Mouse (Mus musculus) ES-Bruce4 (cell line): ENCODE measurements around the gene Dlgap1. TPM values are rescaled to one million over a fixed set of nuclear protein-coding genes. Genes with fewer than 3 reads are reported as not detected.

Experiments used
- H3K27ac ChIP-seq: 2 replicates; pipeline ENCODE4 v1.5.1; 2012; ENCODE audit warnings: low read length, inconsistent platforms; ENCODE audit not compliant: insufficient read depth
- H3K27me3 ChIP-seq: 2 replicates; pipeline ENCODE4 v1.6.1; 2012; ENCODE audit warnings: mild to moderate bottlenecking, low read length, inconsistent platforms; ENCODE audit not compliant: control insufficient read depth, poor library complexity, insufficient read depth, severe bottlenecking
- H3K36me3 ChIP-seq: 2 replicates; pipeline ENCODE4 v1.6.1; 2012; ENCODE audit warnings: inconsistent platforms, mild to moderate bottlenecking, low read length, moderate library complexity; ENCODE audit not compliant: control insufficient read depth, poor library complexity, insufficient read depth, severe bottlenecking
- H3K4me1 ChIP-seq: one replicate; pipeline ENCODE4 v1.8.1; 2011; ENCODE audit warnings: low read length; ENCODE audit not compliant: control insufficient read depth, insufficient read depth
- H3K4me3 ChIP-seq: 2 replicates; pipeline ENCODE4 v1.5.1; 2011; ENCODE audit warnings: low read depth, mild to moderate bottlenecking, low read length
- H3K9ac ChIP-seq: 2 replicates; pipeline ENCODE4 v1.6.1; 2012; ENCODE audit warnings: low read depth, mild to moderate bottlenecking, inconsistent platforms; ENCODE audit not compliant: poor library complexity, severe bottlenecking
- H3K9me3 ChIP-seq: replicated peaks from 2 replicates; pipeline ENCODE4 v1.6.1; 2012; ENCODE audit warnings: mild to moderate bottlenecking, low read length, inconsistent platforms; ENCODE audit not compliant: control insufficient read depth, poor library complexity, insufficient read depth, severe bottlenecking
- CTCF ChIP-seq: IDR thresholded peaks from one replicate; pipeline ENCODE4 v1.8.1; 2011; ENCODE audit warnings: low read depth, low read length
- EP300 ChIP-seq: IDR thresholded peaks from 2 replicates; pipeline ENCODE4 v1.6.1; 2011; ENCODE audit warnings: low read depth, low read length; ENCODE audit not compliant: insufficient read depth
- POLR2A ChIP-seq: IDR thresholded peaks from one replicate; pipeline ENCODE4 v1.8.1; 2011; ENCODE audit warnings: low read length; ENCODE audit not compliant: insufficient read depth
- polyA plus RNA-seq: library from polyadenylated mRNA; stranded (reverse); fragments of >200 nt; gene quantifications from 2 replicates; pipeline ENCODE4 v1.2.4, GENCODE M21; 2011; ENCODE audit warnings: low read depth; ENCODE audit not compliant: missing spikeins, insufficient read depth, insufficient read length

Dlgap1 gene
- polyA plus RNA-seq, 1 experiment, result 1.2 TPM

- Histone ChIP-seq H3K9me3 (no peaks in the 10 kb centered on the region), H3K4me3 (no peak overlapping the region), H3K36me3 (no peaks in the 10 kb centered on the region), H3K27ac (no peak overlapping the region), H3K27me3 (no peaks in the 10 kb centered on the region), H3K9ac (no peak overlapping the region), H3K4me1 (no peaks in the 10 kb centered on the region)
- no peak for TF ChIP-seq EP300
- TF ChIP-seq POLR2A, result no peak
- no peak for TF ChIP-seq CTCF
Measured at GRCm38 (mm10) chr17:70661382-70661781, 692.5 kb downstream of the Dlgap1 start.

DNA sequence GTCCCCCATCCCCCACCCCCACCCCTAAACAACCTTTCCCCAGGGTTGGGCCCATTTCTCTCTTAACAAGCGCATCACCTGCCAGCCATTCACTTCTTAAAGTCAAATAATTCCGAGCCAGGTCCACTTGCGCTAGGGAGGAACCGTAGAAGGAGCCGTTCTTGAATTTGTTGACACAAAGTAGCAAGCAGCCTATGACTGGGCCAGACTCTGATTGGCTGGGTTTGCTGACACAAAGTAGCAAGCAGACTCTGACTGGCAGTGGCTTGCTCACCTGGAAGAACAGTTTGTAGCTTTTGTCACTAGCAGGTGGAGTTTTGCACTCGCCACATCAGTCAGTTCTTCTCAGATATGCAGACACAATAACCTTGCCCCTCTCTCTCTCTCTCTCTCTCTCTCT, 695.1 kb downstream of the Dlgap1 start:
- no peak overlapping the region for H3K4me3 ChIP-seq
- H3K27me3 ChIP-seq, result no peaks in the 10 kb centered on the region
- H3K27ac ChIP-seq, result no peak overlapping the region
- no peak overlapping the region for H3K9ac ChIP-seq
- H3K4me1 ChIP-seq, result no peaks in the 10 kb centered on the region
- no peaks in the 10 kb centered on the region for H3K9me3 ChIP-seq
- no peaks in the 10 kb centered on the region for H3K36me3 ChIP-seq
- TF ChIP-seq POLR2A, result no peak
- no peak for TF ChIP-seq EP300
- TF ChIP-seq CTCF, result no peak

DNA sequence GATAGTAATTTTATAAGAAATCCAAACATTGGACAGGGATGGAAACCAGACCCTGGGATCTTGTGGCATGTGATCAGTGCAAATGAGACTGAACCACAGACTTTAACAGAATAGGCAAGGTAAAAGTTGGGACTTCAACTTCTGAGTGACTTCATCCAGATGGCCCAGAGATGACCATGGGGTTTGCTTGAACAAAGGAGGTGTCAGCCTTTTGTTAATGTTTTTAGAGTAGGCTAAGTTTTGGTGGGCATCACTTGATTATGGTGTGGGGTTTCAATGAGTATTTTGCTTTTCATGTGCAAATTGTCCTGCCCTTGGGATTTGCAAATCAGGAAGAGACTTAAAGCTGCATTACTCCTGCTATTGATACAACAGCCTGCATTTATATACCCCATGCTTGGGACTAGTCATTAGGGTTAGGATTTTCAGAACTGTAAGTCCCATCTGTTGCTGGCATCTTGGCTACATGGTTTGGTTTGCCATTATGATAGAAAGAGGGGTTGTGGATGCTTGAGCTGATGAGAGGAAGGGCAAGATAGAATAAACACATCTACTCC, 695.7 kb downstream of the Dlgap1 start:
- no peak for TF ChIP-seq CTCF
- no peak for TF ChIP-seq EP300
- no peak for TF ChIP-seq POLR2A
- H3K27ac ChIP-seq, result no peak overlapping the region
- H3K36me3 ChIP-seq, result no peaks in the 10 kb centered on the region
- H3K4me3 ChIP-seq, result no peak overlapping the region
- no peak overlapping the region for H3K9ac ChIP-seq
- H3K4me1 ChIP-seq, result no peaks in the 10 kb centered on the region
- no peaks in the 10 kb centered on the region for H3K27me3 ChIP-seq
- H3K9me3 ChIP-seq, result no peaks in the 10 kb centered on the region

GRCm38 (mm10) chr17:70673985-70674384, 705.1 kb downstream of the Dlgap1 start:
- Histone ChIP-seq H3K27me3 (no peaks in the 10 kb centered on the region; the same call in 1 of the 2 replicates), H3K27ac (no peak overlapping the region), H3K4me3 (no peak overlapping the region), H3K36me3 (no peaks in the 10 kb centered on the region), H3K4me1 (peaks cover 3% of the 10 kb centered on the region), H3K9ac (no peak overlapping the region), H3K9me3 (no peaks in the 10 kb centered on the region)
- no peak for TF ChIP-seq CTCF

- Histone ChIP-seq H3K9me3 (no peaks in the 10 kb centered on the region), H3K27ac (no peak overlapping the region), H3K9ac (no peak overlapping the region), H3K27me3 (no peaks in the 10 kb centered on the region; the same call in 1 of the 2 replicates), H3K4me3 (no peak overlapping the region), H3K36me3 (no peaks in the 10 kb centered on the region), H3K4me1 (peaks cover 3% of the 10 kb centered on the region)
- TF ChIP-seq POLR2A, result no peak
- no peak for TF ChIP-seq CTCF
- peak; percentile 52; the same call in 1 of the 2 replicates for TF ChIP-seq EP300
Measured at GRCm38 (mm10) chr17:70676522-70676921, 707.6 kb downstream of the Dlgap1 start.

DNA sequence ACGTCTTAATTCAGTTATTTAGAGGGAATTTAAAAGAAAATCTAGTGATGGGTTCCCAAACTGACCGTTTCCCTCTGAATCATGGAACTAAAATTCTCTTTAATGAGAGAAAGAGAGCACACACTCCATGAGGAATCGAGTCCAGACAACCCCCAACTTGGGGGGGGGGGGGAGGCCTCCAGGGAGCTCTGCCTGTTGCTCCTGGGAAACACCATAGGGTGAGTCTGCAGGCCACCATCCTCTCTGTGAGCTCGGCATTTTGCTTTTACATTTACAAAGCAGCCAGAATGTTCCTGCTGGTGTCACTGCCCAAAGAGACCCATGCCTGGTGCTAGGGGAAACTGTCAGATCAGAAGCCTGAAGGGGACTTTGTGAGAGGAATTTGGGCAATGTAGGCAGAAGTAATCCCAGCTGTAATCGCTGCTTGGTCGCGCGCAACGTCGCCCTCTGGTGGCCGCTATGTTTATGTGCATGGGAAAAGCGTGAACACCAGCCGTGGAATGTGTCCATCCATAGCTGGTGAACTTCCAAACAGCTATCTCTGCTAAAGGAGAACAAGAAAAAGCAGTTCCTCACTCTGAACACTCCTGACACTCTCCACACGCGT, 714.8 kb downstream of the Dlgap1 start:
- Histone ChIP-seq H3K27me3 (no peaks in the 10 kb centered on the region), H3K9ac (no peak overlapping the region), H3K9me3 (no peaks in the 10 kb centered on the region), H3K27ac (no peak overlapping the region), H3K4me3 (no peak overlapping the region), H3K4me1 (no peaks in the 10 kb centered on the region), H3K36me3 (no peaks in the 10 kb centered on the region)
- no peak for TF ChIP-seq POLR2A
- TF ChIP-seq CTCF, result peak; percentile 98
- TF ChIP-seq EP300, result no peak
